Mouse (Mus musculus): ENCODE measurements around the gene Ddx23.

Gene Ddx23

GRCm38 (mm10) chr15:98608058-98608783 lies 54.5 kb downstream of the Ddx23 start:
- no peak for DNase-seq (ENCODE audit: low read depth, low spot score)

GRCm38 (mm10) chr15:98607557-98607956 lies 55.1 kb downstream of the Ddx23 start:
- no peak for DNase-seq (ENCODE audit: low read depth, low spot score)

GRCm38 (mm10) chr15:98606739-98607138 lies 56.0 kb downstream of the Ddx23 start:
- no peak for DNase-seq (ENCODE audit: low read depth, low spot score)

GRCm38 (mm10) chr15:98606051-98606536 lies 56.6 kb downstream of the Ddx23 start:
- DNase-seq (ENCODE audit: low read depth, low spot score): no peak

GRCm38 (mm10) chr15:98604041-98604575 lies 58.6 kb downstream of the Ddx23 start:
- DNase-seq (ENCODE audit: low read depth, low spot score): no peak

GRCm38 (mm10) chr15:98602921-98603458 lies 59.7 kb downstream of the Ddx23 start:
- DNase-seq (ENCODE audit: low read depth, low spot score): no peak

- DNase-seq (ENCODE audit: low read depth, low spot score): no peak
These were observed 60.4 kb downstream of the Ddx23 start for GRCm38 (mm10) chr15:98602191-98602881.

GRCm38 (mm10) chr15:98601832-98602190 lies 60.9 kb downstream of the Ddx23 start:
- no peak for DNase-seq (ENCODE audit: low read depth, low spot score)

GRCm38 (mm10) chr15:98600036-98600709 lies 62.5 kb downstream of the Ddx23 start:
- DNase-seq (ENCODE audit: low read depth, low spot score): no peak

- no peak for DNase-seq (ENCODE audit: low read depth, low spot score)
These were observed 66.1 kb downstream of the Ddx23 start for GRCm38 (mm10) chr15:98596609-98597008.
